Mouse (Mus musculus) ES-E14 (cell line): ENCODE results near the gene Anxa1. TPM values are rescaled to one million over a fixed set of nuclear protein-coding genes. Genes with fewer than 3 reads are reported as not detected.
A peak's percentile ranks its signal among the peaks of the same experiment; 100 is the strongest.

Source experiments
- DNase-seq: peaks from one replicate; pipeline ENCODE4 v3.0.0-alpha.2; 2013; ENCODE audit warnings: low read depth, low spot score
- H3K27ac ChIP-seq: 2 replicates; pipeline ENCODE4 v1.5.1; 2012; ENCODE audit warnings: low read depth, mild to moderate bottlenecking, low read length, moderate library complexity, mixed read lengths; ENCODE audit not compliant: poor library complexity, insufficient read depth, severe bottlenecking
- H3K36me3 ChIP-seq: 2 replicates; pipeline ENCODE4 v1.6.1; 2012; ENCODE audit warnings: mild to moderate bottlenecking, low read length, moderate library complexity, mixed read lengths; ENCODE audit not compliant: control insufficient read depth, poor library complexity, insufficient read depth, severe bottlenecking
- H3K4me1 ChIP-seq, 2 experiments: fragments of 150-350 bp in 1 of 2; sonication (generic) in 1 of 2; 2 replicates each; pipeline ENCODE4 v1.6.1; 2012; ENCODE audit warnings: low read length in 2 of 2, mild to moderate bottlenecking in 1 of 2, mixed read lengths in 1 of 2; ENCODE audit not compliant: control insufficient read depth in 2 of 2, insufficient read depth in 2 of 2, poor library complexity in 1 of 2
- H3K4me3 ChIP-seq, 2 experiments: fragments of 150-350 bp in 1 of 2; sonication (generic) in 1 of 2; 2 replicates each; pipeline ENCODE4 v1.5.1; 2012; ENCODE audit warnings: low read length in 2 of 2, low read depth in 1 of 2, mild to moderate bottlenecking in 1 of 2, mixed read lengths in 1 of 2; ENCODE audit not compliant: insufficient read depth in 1 of 2, poor library complexity in 1 of 2, severe bottlenecking in 1 of 2
- H3K9ac ChIP-seq: 2 replicates; pipeline ENCODE4 v1.6.1; 2012; ENCODE audit warnings: low read depth, mild to moderate bottlenecking, low read length, mixed read lengths; ENCODE audit not compliant: poor library complexity, insufficient read depth, severe bottlenecking
- H3K9me3 ChIP-seq: fragments of 150-350 bp; sonication (generic); 2 replicates; pipeline ENCODE4 v1.6.1; 2012; ENCODE audit warnings: low read depth, mild to moderate bottlenecking, low read length; ENCODE audit not compliant: control insufficient read depth, insufficient read depth
- CHD2 ChIP-seq: IDR thresholded peaks from 2 replicates; pipeline ENCODE4 v1.6.1; 2014; ENCODE audit warnings: mild to moderate bottlenecking, low read depth, low read length, inconsistent platforms
- HCFC1 ChIP-seq: IDR thresholded peaks from 2 replicates; pipeline ENCODE4 v1.6.1; 2012; ENCODE audit warnings: low read length, inconsistent platforms, borderline replicate concordance; ENCODE audit not compliant: insufficient read depth
- MAFK ChIP-seq: IDR thresholded peaks from 2 replicates; pipeline ENCODE4 v1.6.1; 2014; ENCODE audit warnings: mild to moderate bottlenecking, low read depth, low read length, inconsistent platforms; ENCODE audit not compliant: insufficient read depth
- ZC3H11A ChIP-seq: IDR thresholded peaks from 2 replicates; pipeline ENCODE4 v1.6.1; 2012; ENCODE audit warnings: low read depth, mild to moderate bottlenecking, inconsistent platforms, low read length, borderline replicate concordance
- ZNF384 ChIP-seq: IDR thresholded peaks from 2 replicates; pipeline ENCODE4 v1.6.1; 2012; ENCODE audit warnings: low read depth, low read length, inconsistent platforms
- in situ Hi-C, 2 experiments: fragments of 600-800 bp; cut with MboI; formaldehyde crosslinking; loops; one replicate each; pipeline ENCODE4 v1.15.1; 2025; ENCODE audit warnings: low sequenced_read_pairs in 2 of 2, inconsistent platforms in 1 of 2; ENCODE audit not compliant: unreplicated experiment in 2 of 2
- total RNA-seq: library from RNA; depleted of rRNA; stranded (reverse); fragments of 300-350 nt; gene quantifications from 2 replicates; pipeline ENCODE4 v1.2.3, GENCODE M21; 2012

Gene Anxa1
- total RNA-seq, 1 experiment = 117 TPM

DNA sequence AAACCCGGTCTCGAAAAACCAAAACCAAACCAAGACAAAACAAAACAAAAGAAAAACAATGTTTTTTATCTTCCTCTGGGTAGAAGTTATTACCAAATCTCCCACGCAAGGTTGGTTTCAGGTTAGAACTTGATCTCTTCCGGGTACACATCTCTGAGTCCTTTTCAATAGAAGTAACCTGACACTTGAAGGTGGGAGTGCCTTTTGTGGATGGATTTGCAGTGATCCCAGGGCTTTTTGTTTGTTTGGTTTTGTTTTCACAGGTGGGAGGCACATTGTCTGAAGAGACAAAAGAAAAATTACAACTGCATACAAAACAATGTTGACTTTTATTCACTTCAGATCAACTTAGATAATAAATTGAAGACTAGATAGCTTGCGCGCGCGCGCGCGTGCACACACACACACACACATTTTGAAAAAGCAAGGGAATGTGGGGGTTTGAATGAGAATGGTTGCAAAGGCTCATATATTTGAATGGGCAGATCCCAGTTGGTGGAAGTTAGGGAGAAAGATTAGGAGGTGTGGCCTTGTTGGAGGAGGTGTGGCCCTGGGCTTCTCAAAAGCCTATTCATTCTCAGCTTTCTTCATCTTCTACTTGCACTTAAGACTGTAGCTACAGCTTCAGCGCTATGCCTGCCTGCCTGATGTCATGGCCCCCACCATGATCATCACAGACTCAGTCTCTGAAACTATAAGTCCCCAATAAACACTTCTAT lies 35.9 kb upstream of the Anxa1 start:
- Histone ChIP-seq H3K27ac (no peak overlapping the region), H3K36me3 (no peaks in the 10 kb centered on the region), H3K9me3 (no peaks in the 10 kb centered on the region), H3K9ac (no peak overlapping the region), H3K4me1 (no peaks in the 10 kb centered on the region; a peak in 1 of 4 replicates), H3K4me3 (no peak overlapping the region)
- TF ChIP-seq MAFK (no peak), ZC3H11A (no peak), HCFC1 (no peak), CHD2 (no peak; the same call in 1 of the 2 replicates), ZNF384 (no peak)
- peak; percentile 26 for DNase-seq
- in situ Hi-C loops = loop anchor here in 1 of 2 experiments (25.0 kb wide), 1 partner anchor 336 kb away; no protein-coding TSS in a partner anchor

DNA sequence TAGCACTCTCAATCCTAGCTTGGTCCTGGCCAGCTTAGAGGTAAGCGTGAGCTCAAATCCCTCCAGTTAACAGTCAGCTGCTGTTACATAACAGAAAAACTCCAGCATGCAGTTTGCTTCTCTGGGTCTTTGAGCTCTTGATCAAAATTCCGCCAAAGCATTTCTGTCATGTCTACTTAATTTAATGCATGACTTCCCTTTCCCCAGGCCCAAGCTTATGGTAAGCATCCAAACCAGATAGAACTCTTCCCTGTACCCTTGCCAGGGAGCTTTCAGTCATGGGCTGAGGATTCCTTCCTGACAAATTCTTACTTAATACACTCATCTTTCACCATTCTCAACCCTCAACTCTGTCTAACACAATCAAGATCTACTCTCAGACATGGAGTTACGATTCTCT lies 20.5 kb upstream of the Anxa1 start:
- DNase-seq = no peak
- in situ Hi-C loops = no loop called here
- no peaks in the 10 kb centered on the region for H3K9me3 ChIP-seq
- no peak overlapping the region for H3K27ac ChIP-seq
- H3K4me1 ChIP-seq = no peaks in the 10 kb centered on the region
- H3K4me3 ChIP-seq = no peak overlapping the region
- TF ChIP-seq ZNF384 (no peak), CHD2 (no peak)
- no peaks in the 10 kb centered on the region for H3K36me3 ChIP-seq
- H3K9ac ChIP-seq = no peak overlapping the region

DNA sequence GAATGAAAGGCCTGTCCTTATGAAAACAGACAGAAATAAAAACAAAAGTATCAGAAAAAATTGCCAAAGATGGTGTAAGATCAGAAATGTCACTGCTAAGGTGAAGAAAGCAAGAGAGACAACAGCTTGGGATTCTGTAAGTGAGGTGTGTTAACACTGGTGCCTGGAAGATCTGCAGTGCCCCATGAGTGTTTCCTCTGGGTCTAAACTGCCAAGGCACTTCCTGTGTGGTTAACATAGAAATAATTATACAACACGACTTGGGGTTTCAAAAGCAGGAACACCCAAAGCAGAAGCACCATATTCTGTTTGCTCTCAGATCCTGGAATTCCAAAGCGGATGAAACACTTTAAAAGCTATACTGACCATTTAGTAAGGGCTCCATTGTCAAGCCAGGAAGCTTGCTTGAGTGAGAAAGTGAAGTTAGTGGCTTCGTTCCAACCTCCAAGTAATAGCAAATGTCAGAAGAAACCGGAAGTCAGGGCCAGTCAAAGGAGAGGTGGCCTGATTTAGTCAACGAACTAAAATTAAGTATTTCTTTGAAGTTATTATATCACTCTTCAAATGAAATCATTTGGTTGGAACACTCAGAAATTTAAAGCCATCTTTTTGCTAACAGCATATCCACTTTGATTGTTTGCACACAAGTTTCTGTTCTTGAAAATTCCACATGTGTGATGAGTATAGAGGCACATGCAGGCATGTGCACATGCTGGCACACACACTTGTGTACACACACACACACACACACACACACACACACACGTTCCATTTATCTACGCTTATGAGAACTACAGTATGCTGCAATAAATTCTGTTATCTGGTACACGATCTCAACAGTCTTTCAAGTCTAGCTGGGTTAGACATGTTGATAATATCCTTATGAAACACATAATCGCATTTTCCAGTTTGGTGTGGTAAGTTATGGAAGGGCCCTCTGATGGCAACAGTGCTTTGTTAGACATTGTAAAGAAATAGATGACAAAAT lies 19.1 kb upstream of the Anxa1 start:
- no peaks in the 10 kb centered on the region for H3K36me3 ChIP-seq
- no peak overlapping the region for H3K27ac ChIP-seq
- in situ Hi-C loops = no loop called here
- DNase-seq = no peak
- no peak overlapping the region for H3K9ac ChIP-seq
- TF ChIP-seq CHD2 = no peak
- TF ChIP-seq ZC3H11A = no peak
- TF ChIP-seq ZNF384 = no peak
- no peak for TF ChIP-seq MAFK
- TF ChIP-seq HCFC1 = no peak
- no peak overlapping the region for H3K4me3 ChIP-seq
- H3K9me3 ChIP-seq = no peaks in the 10 kb centered on the region
- H3K4me1 ChIP-seq = no peaks in the 10 kb centered on the region

DNA sequence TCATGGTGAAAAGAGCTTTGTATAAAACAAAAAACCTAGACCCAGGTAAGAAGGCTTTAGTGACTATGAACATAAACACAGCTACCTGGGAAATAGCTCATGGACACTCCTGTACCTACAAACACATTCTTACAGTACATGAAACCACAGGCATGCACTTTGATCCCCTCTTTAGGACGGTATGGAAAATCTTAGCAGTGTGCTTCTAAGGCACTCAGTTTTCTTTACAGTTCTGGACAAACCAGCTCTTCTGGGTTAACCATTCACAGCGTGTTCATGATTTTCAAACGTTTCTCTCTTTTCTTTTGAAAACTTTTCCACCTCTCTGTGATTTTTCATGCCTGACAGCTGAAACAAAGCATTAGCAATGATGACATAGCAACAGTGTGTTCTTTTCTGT lies 15.7 kb upstream of the Anxa1 start:
- H3K27ac ChIP-seq = no peak overlapping the region
- TF ChIP-seq HCFC1 = no peak
- no peak for TF ChIP-seq ZNF384
- TF ChIP-seq CHD2 = no peak
- no peak for TF ChIP-seq MAFK
- TF ChIP-seq ZC3H11A = no peak
- H3K4me3 ChIP-seq = no peak overlapping the region
- in situ Hi-C loops = no loop called here
- no peaks in the 10 kb centered on the region for H3K4me1 ChIP-seq
- DNase-seq = no peak
- H3K36me3 ChIP-seq = no peaks in the 10 kb centered on the region
- no peak overlapping the region for H3K9ac ChIP-seq
- H3K9me3 ChIP-seq = no peaks in the 10 kb centered on the region
